Mouse (Mus musculus) urinary bladder, postnatal 14 days (tissue): ENCODE measurements around the gene Myl6b.
A peak's percentile ranks its signal among the peaks of the same experiment; 100 is the strongest.

Experiments
- DNase-seq: peaks from one replicate; pipeline ENCODE4 v3.0.0; 2021; ENCODE audit warnings: low spot score

Myl6b gene

DNA sequence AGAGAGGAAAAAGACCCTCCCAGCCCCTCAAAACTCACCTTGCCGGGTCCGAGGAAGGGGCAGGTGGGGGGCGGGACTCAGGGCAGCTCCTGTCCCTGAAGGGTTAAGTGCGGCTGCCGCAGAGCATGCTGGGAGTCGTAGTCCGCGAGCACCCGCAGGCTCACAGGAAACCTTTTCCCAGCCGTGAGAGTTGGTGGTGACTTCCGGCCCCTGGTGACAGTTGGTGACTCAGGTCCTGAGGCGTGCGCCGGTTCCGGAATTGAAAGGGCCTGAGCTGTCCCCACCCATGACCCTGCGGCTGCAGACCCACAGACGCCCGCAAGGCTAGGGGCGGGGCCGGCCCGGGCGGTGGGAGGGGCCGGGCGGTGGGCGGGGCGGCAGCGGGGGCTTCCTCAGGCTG lies at the start of gene Myl6b:
Myl6b (minus strand) TSS at position 96 of the 400 bp plus-strand sequence.
- peak; percentile 96 for DNase-seq

DNA sequence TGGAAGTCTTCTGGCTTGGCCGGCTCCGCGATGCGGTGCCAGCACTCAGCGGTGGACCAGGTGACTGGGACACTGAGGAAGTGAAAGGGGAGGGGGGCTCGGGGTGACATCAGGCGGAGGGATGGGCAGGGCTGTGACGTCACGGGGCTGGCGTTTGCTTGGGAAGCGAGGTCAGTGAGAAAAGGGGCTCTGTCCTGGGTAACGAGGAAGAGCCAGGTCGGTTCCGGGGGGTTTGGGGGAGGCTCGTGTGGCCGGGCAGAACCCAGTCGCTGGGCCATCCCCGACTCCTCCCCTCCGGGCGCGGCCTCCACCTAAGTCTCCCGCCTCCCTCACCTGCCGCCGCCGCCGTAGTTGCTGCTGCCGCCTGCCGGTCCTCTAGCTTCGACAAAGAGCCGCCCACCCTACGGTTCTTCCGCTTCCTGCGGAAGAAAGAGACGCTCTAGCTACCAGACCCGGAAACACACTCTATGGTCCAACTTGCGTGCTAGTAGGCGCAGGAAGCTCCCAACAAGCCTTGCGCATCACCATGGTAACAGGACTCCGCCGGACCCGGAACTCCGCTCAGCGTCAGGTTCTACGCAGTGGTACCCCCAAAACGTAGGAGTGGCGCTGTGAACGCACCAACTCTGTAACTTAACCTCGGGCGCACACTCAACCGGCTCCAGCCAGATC lies 49.0 kb upstream of the Myl6b start, which contains the start of gene Zc3h10:
Zc3h10 (minus strand) TSS at position 414 of the 672 bp plus-strand sequence.
- DNase-seq = peak; percentile 94

DNA sequence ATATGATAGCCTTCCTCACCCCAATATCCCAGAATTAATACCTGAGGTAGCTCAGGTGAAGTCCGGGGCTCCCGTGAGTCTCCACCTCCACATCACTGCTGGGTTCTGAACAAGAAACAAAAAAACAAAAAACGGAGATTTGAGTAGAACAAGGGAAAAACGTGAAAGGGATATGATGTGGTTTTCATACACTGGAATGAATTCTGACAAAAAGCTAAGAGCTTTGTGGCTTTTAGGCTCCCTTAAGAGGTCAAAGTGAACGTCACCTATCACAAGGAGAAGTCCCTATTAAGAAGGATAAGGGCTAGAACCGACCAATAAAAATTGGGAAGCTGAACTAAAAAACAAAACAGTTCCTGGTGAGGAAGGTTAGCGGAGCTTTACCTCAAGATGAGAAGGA lies 48.3 kb upstream of the Myl6b start:
- DNase-seq = no peak

DNA sequence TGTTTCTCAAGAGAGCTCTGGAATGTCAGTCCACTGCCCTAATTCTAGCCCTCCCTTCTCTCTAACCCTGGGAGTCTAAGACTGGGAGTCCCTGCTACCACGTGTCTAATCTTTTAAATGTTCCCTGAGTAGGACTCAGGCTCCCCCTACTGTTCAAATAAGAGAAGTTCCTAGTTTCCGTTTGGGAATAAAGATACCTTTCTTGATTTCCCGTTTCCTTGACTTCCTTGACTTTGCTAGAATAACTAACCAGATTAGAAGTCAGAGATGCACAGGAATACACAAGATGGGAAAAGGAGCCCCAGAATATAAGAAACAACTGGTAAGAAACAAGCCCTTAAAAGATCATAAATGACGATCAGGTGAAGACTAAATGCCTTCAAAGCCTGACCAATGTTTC lies 47.9 kb upstream of the Myl6b start:
- DNase-seq = no peak

DNA sequence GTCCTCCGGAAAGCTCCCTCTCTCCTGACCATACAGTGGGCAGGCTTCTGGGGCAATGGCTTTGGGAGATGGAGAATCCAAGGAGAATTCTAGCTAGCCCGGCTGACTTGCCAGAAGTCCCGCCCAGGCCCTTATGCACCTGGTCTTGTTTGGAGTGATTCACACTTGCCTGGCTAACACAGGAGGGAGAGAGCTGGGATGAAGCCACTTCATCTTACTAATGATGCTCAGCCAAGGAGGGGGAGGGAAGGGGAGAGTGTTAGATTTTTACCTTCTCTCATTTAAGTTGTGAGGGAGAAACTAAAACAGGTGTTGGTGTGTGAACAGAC lies 47.0 kb upstream of the Myl6b start:
- no peak for DNase-seq

DNA sequence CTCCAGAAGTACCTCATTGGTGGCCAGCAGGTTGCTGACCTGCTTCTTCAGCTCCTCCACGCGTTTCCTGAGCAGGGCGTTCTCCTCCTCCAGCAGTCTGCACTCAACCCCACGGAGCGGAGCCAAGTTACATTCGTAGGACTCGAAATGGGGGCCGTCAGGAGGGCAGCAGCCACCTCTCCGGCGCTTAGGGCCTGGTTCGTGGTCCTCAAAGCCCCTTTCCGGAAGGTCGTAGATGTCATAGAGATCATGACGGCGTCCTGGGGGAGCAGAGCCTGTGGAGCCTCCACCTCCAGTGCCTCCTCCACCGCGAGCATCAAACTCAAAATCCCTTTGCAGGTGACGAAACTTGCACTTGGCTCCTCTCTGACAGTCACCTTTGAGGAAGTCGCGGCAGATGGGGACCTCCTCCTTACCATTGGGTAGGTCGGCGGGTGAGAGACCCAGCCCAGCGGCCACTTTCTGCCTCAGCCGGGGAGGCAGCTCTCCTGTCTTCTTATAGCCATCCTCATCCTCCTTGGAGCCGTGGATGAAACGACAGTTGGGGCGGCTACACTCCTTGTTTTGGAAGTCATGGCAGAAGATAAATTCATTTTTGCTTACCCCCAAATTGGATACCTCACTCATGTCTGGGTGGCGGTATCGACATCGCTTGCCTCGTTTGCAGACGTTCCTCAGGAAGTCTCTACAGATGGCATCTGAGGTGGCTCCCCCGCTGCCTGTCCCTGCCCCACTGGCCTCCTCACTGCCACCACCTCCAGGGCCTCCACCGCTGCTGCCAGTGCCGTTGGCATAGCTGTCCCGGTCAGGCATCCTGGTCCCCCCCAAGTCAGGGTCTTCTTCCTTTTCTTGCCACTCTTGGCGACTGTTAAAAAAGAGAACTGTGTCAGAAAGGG lies 46.4 kb upstream of the Myl6b start:
- no peak for DNase-seq

DNA sequence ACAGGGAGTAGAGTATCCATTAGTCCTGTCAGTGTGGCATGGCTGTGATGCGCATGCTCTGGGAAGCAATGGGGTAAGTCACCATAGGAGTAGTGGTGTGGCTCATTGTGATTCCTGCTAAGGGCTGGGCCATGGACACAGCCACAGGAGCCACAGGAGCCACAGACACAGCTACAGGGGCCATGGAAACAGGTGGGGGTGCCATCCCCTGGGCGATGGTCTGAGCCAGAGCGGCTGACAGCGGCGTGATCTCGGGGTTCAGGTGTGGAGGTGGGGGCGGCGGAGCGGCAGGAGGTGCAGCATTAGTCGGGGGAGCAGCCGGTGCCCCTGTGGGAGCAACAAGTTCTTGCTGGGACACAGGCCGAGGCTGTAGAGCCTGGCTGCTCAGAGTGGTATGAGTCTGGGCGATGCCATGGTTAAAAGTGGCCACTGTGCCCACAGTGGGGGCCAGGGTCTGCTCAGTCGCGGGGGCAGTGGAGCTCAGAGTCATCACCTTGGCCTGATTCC lies 45.7 kb upstream of the Myl6b start:
- no peak for DNase-seq

DNA sequence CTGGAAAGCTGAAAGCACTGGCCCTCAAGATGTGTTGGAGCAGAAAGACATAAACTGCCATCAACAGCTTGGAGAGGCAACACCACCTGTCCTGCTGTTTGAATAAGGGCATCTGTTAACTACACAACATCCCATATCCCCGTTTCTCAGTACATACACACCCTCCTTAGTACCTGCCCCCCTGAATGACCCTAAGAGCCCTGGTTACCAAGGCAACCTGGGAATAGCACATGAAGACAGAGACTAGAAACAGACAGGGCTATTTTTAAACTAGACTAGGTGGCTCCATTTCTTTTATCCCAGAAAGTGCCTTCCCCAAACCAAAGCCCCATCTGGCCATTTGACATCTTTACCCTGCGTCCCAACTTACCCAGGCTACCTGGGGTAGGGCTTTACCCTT lies 44.6 kb upstream of the Myl6b start:
- no peak for DNase-seq

DNA sequence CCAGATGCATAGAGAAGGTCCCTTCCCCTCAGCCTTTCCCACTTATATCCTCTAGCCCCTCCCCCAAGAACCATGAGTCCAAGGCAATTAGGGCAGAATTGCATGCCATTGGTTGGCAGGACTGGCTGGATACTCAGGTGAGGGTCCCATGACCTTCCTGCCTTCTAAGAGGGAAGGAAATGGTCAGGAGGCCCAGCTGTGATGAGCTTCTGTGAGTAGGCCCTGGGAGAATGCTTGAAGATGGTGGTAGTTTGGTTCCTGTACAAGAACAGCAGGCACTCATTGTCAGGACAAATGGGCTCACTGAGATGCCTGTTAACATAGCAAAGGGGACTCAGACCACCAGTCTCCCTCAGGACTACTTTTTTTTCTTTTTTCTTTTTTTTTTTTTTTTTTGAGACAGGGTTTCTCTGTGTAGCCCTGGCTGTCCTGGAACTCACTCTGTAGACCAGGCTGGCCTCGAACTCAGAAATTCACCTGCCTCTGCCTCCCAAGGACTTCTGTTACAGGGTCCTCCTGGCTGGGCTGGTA lies 39.9 kb upstream of the Myl6b start:
- no peak for DNase-seq

DNA sequence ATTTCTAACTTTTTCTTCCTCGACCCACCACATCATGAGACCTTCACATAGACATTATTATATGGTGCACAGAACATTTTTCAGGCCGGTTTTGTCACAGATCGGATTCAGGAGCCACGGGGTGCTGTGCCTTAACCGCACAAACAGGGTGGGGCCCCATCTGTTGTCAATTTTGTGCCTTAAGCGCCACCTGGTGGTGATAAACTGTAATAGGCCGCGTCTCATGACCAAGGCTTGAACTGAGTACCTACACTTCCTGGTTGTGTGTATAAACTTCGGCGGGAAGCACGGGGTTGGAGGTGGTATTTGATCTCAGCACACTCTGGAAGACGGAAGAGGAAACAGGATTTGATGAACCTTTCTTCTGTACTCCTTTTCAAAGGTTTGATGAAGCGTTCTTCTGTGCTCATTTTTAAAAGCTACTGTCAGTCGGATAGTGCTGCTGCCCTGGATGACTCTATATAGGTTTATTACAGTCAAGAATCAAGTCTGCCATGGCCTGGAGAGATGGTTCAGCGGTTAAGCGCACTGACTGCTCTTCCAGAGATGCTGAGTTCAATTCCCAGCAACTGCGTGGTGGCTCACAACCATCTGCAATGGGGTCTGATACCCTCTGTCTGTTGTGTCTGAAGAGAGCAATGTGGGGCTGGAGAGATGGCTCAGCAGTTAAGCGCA lies 37.9 kb upstream of the Myl6b start:
- DNase-seq = peak; percentile 90

DNA sequence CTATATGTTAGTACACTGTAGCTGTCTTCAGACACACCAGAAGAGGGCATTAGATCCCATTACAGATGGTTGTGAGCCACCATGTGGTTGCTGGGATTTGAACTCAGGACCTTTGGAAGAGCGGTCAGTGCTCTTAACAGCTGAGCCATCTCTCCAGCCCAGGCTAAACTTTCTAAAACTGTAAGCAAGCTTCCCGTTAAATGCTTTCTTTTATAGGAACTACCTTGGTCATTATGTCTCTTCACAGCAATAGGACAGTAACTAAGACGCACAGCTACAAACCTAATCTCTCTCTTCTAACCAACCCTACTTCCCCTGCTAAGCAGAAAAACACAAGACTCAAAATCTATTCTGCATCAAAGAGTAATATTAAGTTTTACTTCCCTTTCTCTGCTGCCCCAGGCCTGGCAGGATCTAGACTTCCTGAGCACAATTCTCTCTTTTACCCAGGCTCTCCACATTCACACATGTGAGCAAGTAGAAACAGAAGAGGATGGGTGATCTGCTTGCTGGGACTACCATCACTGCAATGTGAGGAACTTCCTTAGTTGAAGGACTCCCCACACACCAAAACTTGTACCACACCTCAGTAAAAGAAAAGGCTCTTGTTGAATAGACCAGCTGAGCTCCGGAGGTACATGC lies 37.3 kb upstream of the Myl6b start:
- no peak for DNase-seq

DNA sequence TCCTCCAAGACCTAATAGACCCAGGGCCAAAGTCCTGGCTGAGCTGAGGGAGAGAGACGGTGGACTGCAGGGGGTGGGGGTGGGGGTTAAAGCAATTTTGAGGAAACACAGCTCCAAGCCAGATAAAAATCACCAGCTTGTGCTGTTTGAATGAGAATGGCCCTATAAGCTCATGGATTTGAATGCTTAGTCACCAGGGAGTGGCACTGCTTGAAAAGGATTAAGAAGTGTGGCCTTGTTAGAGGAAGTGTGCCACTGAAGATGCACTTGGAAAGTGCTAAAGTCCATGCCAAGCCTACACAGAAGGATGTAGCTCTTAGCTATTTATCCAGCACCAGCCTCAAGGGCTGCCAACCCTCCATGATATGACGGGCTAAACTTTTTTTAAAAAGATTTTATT lies 36.7 kb upstream of the Myl6b start:
- no peak for DNase-seq

DNA sequence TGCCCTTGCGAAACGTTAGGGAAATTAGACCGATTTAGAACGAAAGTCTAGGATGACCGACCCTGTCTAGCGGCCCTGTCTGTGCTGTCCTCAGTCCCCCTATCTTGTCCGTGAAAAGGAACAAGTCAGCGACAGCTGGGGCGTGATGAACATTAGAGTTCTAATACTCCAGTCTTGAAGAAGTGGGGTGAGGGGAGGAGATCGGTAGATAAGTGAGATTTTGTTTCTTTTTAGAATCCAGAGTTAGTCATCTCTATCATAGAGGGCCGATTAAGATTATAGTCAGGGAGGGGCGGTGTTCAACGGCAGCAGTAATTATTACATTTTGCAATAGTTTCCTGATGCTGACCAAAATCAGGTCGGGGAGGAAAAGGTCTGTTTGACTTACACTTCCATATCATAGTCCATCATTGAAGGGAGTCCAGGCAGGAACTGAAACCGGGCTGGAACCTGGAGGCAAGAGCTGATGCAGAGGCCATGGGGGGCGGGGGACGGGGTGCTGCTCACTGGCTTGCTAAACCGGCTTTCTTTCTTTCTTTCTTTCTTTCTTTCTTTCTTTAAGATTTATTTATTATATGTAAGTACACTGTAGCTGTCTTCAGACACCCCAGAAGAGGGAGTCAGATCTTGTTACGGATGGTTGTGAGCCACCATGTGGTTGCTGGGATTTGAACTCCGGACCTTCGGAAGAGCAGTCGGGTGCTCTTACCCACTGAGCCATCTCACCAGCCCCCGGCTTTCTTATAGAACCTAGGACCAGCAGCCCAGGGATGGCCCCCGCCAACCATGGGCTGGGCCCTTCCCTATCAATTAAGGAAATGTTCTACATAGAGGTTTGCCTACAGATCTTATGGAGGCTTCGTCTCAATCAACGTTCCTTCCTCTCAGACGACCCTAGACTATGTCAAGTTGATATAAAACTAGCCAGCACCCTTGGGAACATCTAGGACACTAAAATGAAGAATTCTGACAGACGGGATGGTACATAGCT lies 28.2 kb upstream of the Myl6b start:
- DNase-seq = no peak

DNA sequence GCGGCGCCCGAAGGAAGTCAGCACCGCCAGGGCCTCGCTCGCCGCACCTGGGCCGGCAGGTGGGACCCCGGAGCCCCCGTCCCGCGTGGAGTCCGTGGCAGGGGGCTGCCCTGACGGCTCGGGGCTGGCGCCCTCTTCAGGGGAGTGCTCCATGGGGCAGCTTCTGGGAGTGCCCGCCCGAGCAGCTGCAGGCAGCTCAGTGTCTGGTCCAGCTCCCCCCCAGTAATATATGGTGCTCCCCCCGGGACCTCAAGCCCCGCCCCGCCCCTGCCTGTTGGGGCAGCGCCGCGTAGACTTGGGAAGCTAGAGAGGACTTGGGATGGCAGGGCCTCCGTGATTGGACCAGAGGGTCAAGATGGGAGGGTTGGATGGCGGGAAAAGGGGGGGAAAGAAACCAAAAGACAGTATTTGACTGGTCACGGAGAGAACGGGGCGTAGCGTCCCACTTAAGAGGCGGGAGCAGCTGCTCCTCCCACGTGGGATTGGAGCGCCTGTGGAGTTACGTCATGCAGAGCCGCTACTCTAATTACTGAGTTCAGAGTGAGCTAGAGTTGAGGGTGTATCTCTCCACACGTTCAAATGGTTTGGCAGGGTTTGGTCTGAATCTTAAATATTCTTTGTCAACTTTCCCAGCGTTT lies 27.3 kb upstream of the Myl6b start, which contains the start of gene Esyt1:
Esyt1 (minus strand) TSS at position 201 of the 638 bp plus-strand sequence.
- DNase-seq = peak; percentile 95

DNA sequence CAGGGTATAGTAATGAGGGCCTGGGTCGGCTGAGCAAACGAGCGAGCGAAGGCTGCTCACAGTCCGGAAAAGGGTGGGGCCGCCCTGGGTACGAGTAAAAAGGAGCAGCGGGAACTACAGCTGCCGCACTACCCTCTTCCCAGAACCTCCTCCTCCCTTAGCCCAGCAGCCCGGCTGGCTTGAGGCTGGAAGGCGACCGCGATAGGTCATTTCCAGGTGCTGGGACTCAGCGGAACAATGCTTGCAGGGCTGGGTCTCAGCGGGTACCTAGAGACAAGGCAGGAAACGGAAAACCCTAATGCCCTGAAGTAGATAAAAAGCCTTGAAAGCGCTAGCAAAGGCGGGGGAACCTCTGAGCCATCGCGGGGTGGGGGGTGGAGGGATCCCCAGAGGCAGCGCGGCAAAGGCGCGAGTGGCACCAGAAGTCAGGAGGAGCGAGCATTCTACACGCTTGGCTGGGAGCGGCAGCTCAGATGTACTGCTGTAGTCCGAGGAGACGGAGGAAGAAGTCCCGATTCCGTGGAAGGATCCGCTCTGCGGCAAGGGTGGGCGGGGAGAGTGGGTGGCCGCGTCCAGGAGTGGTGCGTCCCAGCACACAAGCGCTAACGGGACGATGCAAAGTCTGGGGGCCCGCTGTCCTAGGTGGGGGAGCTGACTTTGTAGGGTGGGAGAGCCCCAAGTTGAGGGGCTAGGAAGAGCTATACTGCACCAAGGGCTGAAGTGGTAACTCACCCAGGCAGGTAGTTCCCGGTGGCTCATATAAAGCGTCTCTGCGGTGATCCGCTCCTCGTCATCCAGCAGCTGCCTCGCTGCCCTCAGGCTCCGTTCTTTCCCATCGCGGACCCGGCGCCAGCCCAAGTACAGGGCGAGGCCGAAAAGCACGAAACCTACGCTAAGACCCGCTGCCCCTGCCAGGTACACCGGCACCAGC lies 26.5 kb upstream of the Myl6b start:
- peak; percentile 53 for DNase-seq

DNA sequence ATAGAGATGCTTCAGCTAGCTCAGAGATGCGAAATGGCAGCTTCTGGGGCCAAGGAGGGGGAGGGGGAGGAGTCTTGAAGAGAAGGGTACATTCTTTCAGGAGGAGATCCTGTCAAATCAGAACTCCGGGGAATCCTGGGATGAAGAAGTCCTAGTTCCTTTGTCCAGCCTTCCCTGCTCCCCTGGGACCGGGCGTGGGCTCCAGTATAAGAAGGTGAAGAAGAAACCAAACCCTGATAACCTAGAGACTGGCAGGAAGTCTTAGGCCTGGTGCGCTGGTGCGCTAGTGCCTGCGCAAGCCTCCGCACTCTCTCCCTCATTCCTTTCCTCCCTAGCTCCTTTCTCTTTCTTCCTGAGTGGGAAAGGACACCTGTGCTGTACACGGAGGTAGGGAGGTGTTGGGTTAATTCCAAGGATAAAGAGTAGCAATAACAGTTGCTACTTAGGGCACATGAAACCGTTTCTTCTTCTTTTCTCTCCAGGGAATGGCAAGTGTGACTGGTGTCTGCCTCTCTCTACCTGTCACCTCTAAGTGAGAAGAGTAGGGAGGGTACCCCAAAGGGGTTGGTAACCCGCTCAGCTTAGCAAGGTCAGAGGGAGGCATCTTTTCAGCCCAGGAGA lies 25.7 kb upstream of the Myl6b start:
- DNase-seq = no peak

DNA sequence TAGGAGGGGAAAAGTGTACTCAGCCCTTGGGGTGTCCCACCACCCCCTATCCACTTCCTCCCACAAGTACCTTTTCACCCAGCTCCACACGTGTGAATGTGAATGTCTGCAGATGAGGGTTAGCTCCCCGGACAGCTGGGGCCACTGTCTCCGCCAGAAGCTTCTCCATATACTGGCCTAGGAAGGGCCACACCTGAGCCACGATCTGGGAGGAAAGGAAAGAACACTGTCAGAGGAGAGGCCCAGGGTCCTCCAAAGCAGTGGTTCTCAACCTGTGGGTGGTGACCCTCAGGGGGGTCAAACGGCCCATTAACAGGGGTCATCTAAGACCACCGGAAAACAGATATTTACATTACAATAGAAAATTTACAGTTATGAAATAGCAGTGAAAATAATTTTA lies 23.9 kb upstream of the Myl6b start:
- DNase-seq = no peak

DNA sequence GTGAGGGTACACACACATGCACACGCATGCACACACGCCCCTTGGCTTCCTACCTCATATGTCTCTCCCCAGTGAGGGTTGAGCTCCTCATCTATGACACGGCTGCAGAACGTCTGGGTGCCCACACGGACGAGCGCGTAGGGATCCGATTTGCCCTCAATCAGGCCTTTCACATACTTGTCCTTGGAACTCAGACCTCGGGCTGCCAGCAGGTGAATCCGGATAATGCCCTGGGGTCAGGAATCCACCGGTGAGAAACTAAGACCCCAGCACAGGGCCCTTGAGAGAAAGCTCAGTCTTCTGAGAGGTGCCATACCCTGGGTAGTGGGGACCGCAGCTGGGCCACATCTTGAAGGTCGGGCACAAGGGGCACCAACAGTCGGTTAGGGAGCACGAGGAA lies 22.1 kb upstream of the Myl6b start:
- no peak for DNase-seq

DNA sequence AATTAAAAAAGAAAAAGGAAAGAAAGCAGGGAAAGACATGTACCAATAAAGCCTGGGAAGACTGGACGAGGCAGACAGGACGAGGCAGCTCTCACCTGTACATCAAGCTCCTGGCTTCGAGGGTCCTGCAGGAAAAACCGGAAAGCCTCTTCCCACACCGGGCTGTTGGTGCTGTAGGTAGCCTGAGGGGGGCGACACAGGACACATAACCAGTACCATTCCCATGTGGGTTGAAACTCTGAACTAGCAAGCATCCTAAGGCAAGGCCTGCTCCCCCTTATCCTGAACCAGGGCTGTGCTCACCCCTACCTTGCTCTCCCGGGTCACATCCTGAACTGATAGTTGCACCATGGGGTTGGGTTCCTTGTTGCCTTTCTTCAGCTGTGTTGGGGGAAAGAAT lies 20.3 kb upstream of the Myl6b start:
- DNase-seq = no peak
